Mouse (Mus musculus) spleen, adult 2 months (tissue): Measurements from ENCODE around the gene Clhc1. TPM values are rescaled to one million over a fixed set of nuclear protein-coding genes. Genes with fewer than 3 reads are reported as not detected.

Source experiments
- DNase-seq, 2 experiments: peaks; one replicate each; pipeline versions ENCODE4 v3.0.0 to v3.0.0-alpha.2; 2012 to 2021; ENCODE audit warnings: low spot score in 2 of 2, low read depth in 1 of 2
- H3K27ac ChIP-seq: fragments of 200-500 bp; 2 replicates; pipeline ENCODE4 v1.5.1; 2012; ENCODE audit warnings: low read length, inconsistent platforms; ENCODE audit not compliant: insufficient read depth
- H3K27me3 ChIP-seq: fragments of 200-500 bp; 2 replicates; pipeline ENCODE4 v1.6.1; 2012; ENCODE audit warnings: mild to moderate bottlenecking, moderate library complexity, low read length, inconsistent platforms; ENCODE audit not compliant: control insufficient read depth, insufficient read depth
- H3K36me3 ChIP-seq: fragments of 200-500 bp; 2 replicates; pipeline ENCODE4 v1.6.1; 2012; ENCODE audit warnings: mild to moderate bottlenecking, low read length, inconsistent platforms; ENCODE audit not compliant: control insufficient read depth, insufficient read depth
- H3K4me1 ChIP-seq: fragments of 200-500 bp; 2 replicates; pipeline ENCODE4 v1.6.1; 2011; ENCODE audit warnings: inconsistent platforms; ENCODE audit not compliant: control insufficient read depth, insufficient read depth, insufficient read length
- H3K4me3 ChIP-seq: fragments of 200-500 bp; 2 replicates; pipeline ENCODE4 v1.5.1; 2011; ENCODE audit warnings: mild to moderate bottlenecking, inconsistent platforms; ENCODE audit not compliant: insufficient read depth, insufficient read length; ENCODE audit errors: extremely low read depth
- CTCF ChIP-seq: fragments of 200-500 bp; IDR thresholded peaks from 2 replicates; pipeline ENCODE4 v1.5.1; 2011; ENCODE audit warnings: mild to moderate bottlenecking, inconsistent platforms; ENCODE audit not compliant: insufficient read depth, insufficient read length, insufficient replicate concordance; ENCODE audit errors: extremely low read depth
- POLR2A ChIP-seq: fragments of 200-500 bp; IDR thresholded peaks from 2 replicates; pipeline ENCODE4 v1.6.1; 2011; ENCODE audit warnings: low read depth, low read length, inconsistent platforms
- WGBS: fragments of 180-500 bp; shearing (Covaris S2); methylation state at CpG from one replicate; pipeline ENCODE4 v1.1.7; 2018; 5-methylcytosine and 5-hydroxymethylcytosine counted together
- polyA plus RNA-seq: library from polyadenylated mRNA; depleted of rRNA; stranded (reverse); fragments of >200 nt; gene quantifications from 2 replicates; pipeline ENCODE4 v1.2.3, GENCODE M21; 2012; rRNA removed

Gene Clhc1
- polyA plus RNA-seq = not detected in 2 replicates

- peaks cover 2% of the 10 kb centered on the region; the same call in 1 of the 2 replicates for H3K4me1 ChIP-seq
- H3K4me3 ChIP-seq = peak within 1 kb of the TSS; percentile 83
- DNase-seq = peak; percentile 88 to 92
- TF ChIP-seq POLR2A = peak; percentile 90
- no peak for TF ChIP-seq CTCF
- peaks cover 14% of the 10 kb centered on the region for H3K36me3 ChIP-seq
- H3K27me3 ChIP-seq = no peaks in the 10 kb centered on the region
- WGBS = under 1% methylated on average over 46 of the region's 46 CpGs
- H3K27ac ChIP-seq = peak within 1 kb of the TSS; percentile 92
These were observed at the start of gene Clhc1, which contains the start of gene Rps27a for GRCm38 (mm10) chr11:29547752-29548503. TSS of gene Clhc1 (plus strand) at chr11:29547950. TSS of gene Rps27a (minus strand) at chr11:29548109.

GRCm38 (mm10) chr11:29503948-29504893, 43.5 kb upstream of the Clhc1 start:
- no peak overlapping the region for H3K4me3 ChIP-seq
- TF ChIP-seq POLR2A (no peak), CTCF (no peak)
- no peak for DNase-seq
- H3K27ac ChIP-seq = no peak overlapping the region
- no peaks in the 10 kb centered on the region for H3K27me3 ChIP-seq
- H3K4me1 ChIP-seq = no peaks in the 10 kb centered on the region
- H3K36me3 ChIP-seq = 0 out of 2 replicates have a peak, but pooled peaks cover 1% of the 10 kb centered on the region
- WGBS = 86% methylated on average over 10 of the region's 10 CpGs

GRCm38 (mm10) chr11:29504899-29505625, 42.7 kb upstream of the Clhc1 start:
- Histone ChIP-seq H3K4me1 (no peaks in the 10 kb centered on the region), H3K27me3 (no peaks in the 10 kb centered on the region), H3K4me3 (no peak overlapping the region), H3K27ac (no peak overlapping the region), H3K36me3 (0 out of 2 replicates have a peak, but pooled peaks cover 1% of the 10 kb centered on the region)
- TF ChIP-seq POLR2A (no peak), CTCF (no peak)
- DNase-seq = no peak
- WGBS = 81% methylated on average over 2 of the region's 2 CpGs

GRCm38 (mm10) chr11:29509421-29509820, 38.3 kb upstream of the Clhc1 start:
- H3K36me3 ChIP-seq = peaks cover 12% of the 10 kb centered on the region
- no peak for TF ChIP-seq CTCF
- no peak for TF ChIP-seq POLR2A
- no peaks in the 10 kb centered on the region for H3K27me3 ChIP-seq
- 98% methylated on average over 1 of the region's 1 CpGs for WGBS
- peaks cover 3% of the 10 kb centered on the region for H3K4me1 ChIP-seq
- no peak for DNase-seq
- H3K4me3 ChIP-seq = no peak overlapping the region
- H3K27ac ChIP-seq = no peak overlapping the region

GRCm38 (mm10) chr11:29512818-29513535, 34.8 kb upstream of the Clhc1 start:
- Histone ChIP-seq H3K36me3 (peaks cover 12% of the 10 kb centered on the region), H3K27me3 (no peaks in the 10 kb centered on the region), H3K27ac (no peak overlapping the region), H3K4me3 (no peak overlapping the region; the same call in 1 of the 2 replicates), H3K4me1 (peaks cover 3% of the 10 kb centered on the region)
- TF ChIP-seq CTCF (no peak), POLR2A (no peak)
- no peak for DNase-seq
- 90% methylated on average over 4 of the region's 4 CpGs for WGBS

- Histone ChIP-seq H3K4me1 (peaks cover 3% of the 10 kb centered on the region), H3K27ac (peak overlapping the region; percentile 69), H3K27me3 (no peaks in the 10 kb centered on the region), H3K4me3 (peak overlapping the region; percentile 71), H3K36me3 (peaks cover 11% of the 10 kb centered on the region)
- TF ChIP-seq POLR2A (no peak), CTCF (no peak)
- WGBS = 3% methylated on average over 10 of the region's 10 CpGs
- peak in 1 of 2 experiments; percentile 15 for DNase-seq
These were observed 33.4 kb upstream of the Clhc1 start for GRCm38 (mm10) chr11:29514325-29514681.
